Mouse (Mus musculus) liver, embryonic 13.5 days (tissue): Measurements from ENCODE around the gene Gm49320. TPM values are rescaled to one million over a fixed set of nuclear protein-coding genes. Genes with fewer than 3 reads are reported as not detected.
"Not testable (repeated sequence)": the region's sequence is repeated elsewhere in the genome, so short reads cannot be mapped to it uniquely, and the experiment has no call there.

ENCODE experiments used
- ATAC-seq: fragments of 200-750 bp; cut with Nextera tagmentation; 2 replicates; pipeline ENCODE4 v1.8.0; 2017; ENCODE audit warnings: low read depth, mild to moderate bottlenecking, moderate number of reproducible peaks, moderate library complexity
- DNase-seq: peaks from one replicate; pipeline ENCODE4 v3.0.0; 2022
- H3K27ac ChIP-seq: fragments of 300-500 bp; sonication (generic); 2 replicates; pipeline ENCODE4 v1.5.1; 2015; ENCODE audit warnings: moderate library complexity, mild to moderate bottlenecking, inconsistent platforms
- H3K27me3 ChIP-seq: fragments of 300-500 bp; sonication (generic); 2 replicates; pipeline ENCODE4 v1.6.1; 2015; ENCODE audit warnings: mild to moderate bottlenecking, inconsistent platforms
- H3K36me3 ChIP-seq: fragments of 300-500 bp; sonication (generic); 2 replicates; pipeline ENCODE4 v1.6.1; 2015; ENCODE audit warnings: mild to moderate bottlenecking, inconsistent platforms
- H3K4me1 ChIP-seq: fragments of 300-500 bp; sonication (generic); replicated peaks from 2 replicates; pipeline ENCODE4 v1.6.1; 2015; ENCODE audit warnings: inconsistent platforms
- H3K4me2 ChIP-seq: fragments of 300-500 bp; sonication (generic); 2 replicates; pipeline ENCODE4 v1.6.1; 2015; ENCODE audit warnings: inconsistent platforms, mild to moderate bottlenecking, moderate library complexity
- H3K4me3 ChIP-seq: fragments of 300-500 bp; sonication (generic); replicated peaks from 2 replicates; pipeline ENCODE4 v1.5.1; 2015; ENCODE audit warnings: mild to moderate bottlenecking, inconsistent platforms
- H3K9ac ChIP-seq: fragments of 300-500 bp; sonication (generic); 2 replicates; pipeline ENCODE4 v1.6.1; 2015; ENCODE audit warnings: mild to moderate bottlenecking, inconsistent platforms
- H3K9me3 ChIP-seq: fragments of 300-500 bp; sonication (generic); replicated peaks from 2 replicates; pipeline ENCODE4 v1.6.1; 2016; ENCODE audit warnings: inconsistent platforms
- WGBS: fragments of 180-500 bp; shearing (Covaris S2); methylation state at CpG from one replicate; pipeline ENCODE4 v1.1.7; 2015; ENCODE audit not compliant: insufficient replicate concordance; 5-methylcytosine and 5-hydroxymethylcytosine counted together
- polyA plus RNA-seq: library from polyadenylated mRNA; unstranded; fragments of >200 nt; fragmentation: Nextera tagmentation; extraction: Ambion mirVana; gene quantifications from 2 replicates; pipeline ENCODE4 v1.2.1, GENCODE M21; 2015

Gm49320 gene
- polyA plus RNA-seq, 1 experiment from 2014 or later: 0.23 TPM

GRCm38 (mm10) chr8:4252116-4252760, 13.6 kb downstream of the Gm49320 start:
- no peaks in the 10 kb centered on the region for H3K9me3 ChIP-seq
- H3K27ac ChIP-seq: peak overlapping the region; percentile 57
- H3K27me3 ChIP-seq: no peaks in the 10 kb centered on the region
- H3K9ac ChIP-seq: peak overlapping the region; percentile 87
- ATAC-seq: no peak
- peak overlapping the region; percentile 88 for H3K4me3 ChIP-seq
- peaks cover 46% of the 10 kb centered on the region for H3K36me3 ChIP-seq
- peaks cover 47% of the 10 kb centered on the region for H3K4me1 ChIP-seq
- peak overlapping the region; percentile 85 for H3K4me2 ChIP-seq
- WGBS: 35% methylated on average over 8 of the region's 8 CpGs
- DNase-seq: no peak

DNA sequence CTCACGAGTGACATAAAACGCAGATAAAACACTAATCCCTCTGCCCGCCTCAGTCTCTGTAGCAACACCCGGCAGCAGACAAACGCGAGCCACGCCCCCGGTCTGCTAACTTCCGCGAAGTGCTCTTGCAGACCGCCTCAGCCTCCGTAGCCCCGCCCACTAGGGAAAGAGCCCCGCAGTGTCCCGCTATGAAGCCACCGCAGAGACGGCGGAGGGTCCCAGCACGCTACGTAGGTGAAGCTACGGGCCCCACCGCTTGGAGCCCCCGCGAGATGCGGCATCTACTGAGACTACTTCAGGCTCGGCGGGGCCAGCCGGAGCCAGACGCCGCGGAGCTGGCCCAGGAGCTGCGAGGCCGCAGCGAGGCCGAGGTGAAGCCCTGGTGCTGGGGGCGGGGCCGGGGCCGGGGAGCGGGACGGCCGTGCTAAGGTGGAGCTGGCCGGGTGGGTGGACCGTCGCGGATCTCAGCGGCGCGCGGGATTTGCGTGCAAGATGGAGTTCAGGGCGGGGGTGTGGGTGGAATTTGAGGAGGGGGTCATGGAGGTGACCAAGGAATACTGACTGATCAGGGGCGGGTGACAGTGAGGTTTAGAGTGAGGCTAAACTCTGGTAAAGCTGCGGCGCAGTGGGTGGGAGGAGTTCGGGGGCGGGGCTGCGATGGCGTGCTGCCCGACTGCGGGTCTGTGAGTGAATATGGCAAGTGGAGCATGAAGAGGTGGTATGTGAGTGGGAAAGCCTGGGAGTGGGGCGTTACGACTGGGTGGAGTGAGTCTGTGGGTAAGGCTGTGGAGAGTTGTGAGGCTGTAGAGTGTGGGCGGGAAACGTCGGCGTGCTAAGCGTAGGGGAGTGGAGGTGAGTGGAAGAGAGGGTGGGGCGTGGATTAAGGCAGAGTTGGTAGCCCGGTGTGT, 14.5 kb downstream of the Gm49320 start, which contains the start of gene Snapc2:
Gene Snapc2 (plus strand): TSS at position 147 of the 908 bp plus-strand sequence.
- WGBS: under 1% methylated on average over 69 of the region's 69 CpGs
- Histone ChIP-seq H3K36me3 (peaks cover 38% of the 10 kb centered on the region), H3K4me2 (peak within 1 kb of the TSS; percentile 85), H3K9me3 (no peaks in the 10 kb centered on the region), H3K4me1 (peaks cover 46% of the 10 kb centered on the region), H3K27me3 (no peaks in the 10 kb centered on the region), H3K27ac (peak within 1 kb of the TSS; percentile 82), H3K4me3 (peak within 1 kb of the TSS; percentile 88), H3K9ac (peak within 1 kb of the TSS; percentile 87)
- DNase-seq: peak; percentile 95
- peak; percentile 92 for ATAC-seq

DNA sequence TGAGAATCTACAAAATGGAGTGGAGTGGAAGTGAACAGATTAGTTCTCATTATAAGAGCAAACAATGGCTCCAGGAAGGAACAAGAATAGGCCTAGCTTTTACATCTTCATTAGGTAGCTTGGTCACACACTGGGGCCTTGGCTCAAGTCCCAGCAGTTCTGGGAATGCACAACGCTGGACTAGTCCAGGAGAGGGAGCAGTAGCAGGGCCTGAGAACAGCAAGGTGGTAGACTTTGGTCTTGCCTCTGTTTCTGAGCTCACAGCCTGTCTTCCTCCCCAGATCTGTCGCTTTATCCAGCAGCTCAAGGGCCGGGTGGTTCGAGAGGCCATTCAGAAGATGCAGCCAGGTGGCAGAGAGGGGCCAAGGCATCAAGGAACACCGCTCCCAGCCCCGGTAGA, 15.3 kb downstream of the Gm49320 start:
- peaks cover 51% of the 10 kb centered on the region for H3K4me1 ChIP-seq
- ATAC-seq (no peak), DNase-seq (no peak)
- no peak overlapping the region; the same call in 1 of the 2 replicates for H3K27ac ChIP-seq
- H3K4me3 ChIP-seq: peak overlapping the region; percentile 88
- peaks cover 33% of the 10 kb centered on the region for H3K36me3 ChIP-seq
- no peaks in the 10 kb centered on the region for H3K27me3 ChIP-seq
- H3K9me3 ChIP-seq: no peaks in the 10 kb centered on the region
- 67% methylated on average over 6 of the region's 6 CpGs for WGBS
- H3K9ac ChIP-seq: peak overlapping the region; percentile 87
- H3K4me2 ChIP-seq: peak overlapping the region; percentile 85

DNA sequence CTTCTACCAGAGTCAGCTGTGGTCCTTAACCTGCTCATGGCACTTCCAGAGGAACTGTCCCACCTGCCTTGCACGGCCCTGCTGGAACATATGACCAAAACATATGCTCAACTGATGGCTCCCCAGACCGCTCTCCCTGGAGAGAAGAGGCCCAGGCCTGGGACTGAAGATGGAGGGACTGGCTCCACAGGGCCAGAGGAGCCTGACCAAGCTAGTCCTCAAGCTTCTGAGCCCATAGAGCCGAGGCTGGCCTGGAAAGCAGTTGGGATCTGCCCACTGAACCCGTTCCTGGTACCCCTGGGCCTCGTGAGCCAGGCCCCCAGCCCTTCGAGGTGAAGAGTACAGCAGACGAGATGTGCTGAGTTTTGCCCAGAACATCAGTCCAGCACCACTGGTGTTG, 16.8 kb downstream of the Gm49320 start:
- not testable (repeated sequence) for H3K27ac ChIP-seq, DNase-seq, H3K9ac ChIP-seq, H3K9me3 ChIP-seq, H3K4me2 ChIP-seq, ATAC-seq, H3K27me3 ChIP-seq, H3K4me3 ChIP-seq
- H3K4me1 ChIP-seq: peaks cover 54% of the 10 kb centered on the region
- 65% methylated on average over 7 of the region's 7 CpGs for WGBS
- peaks cover 34% of the 10 kb centered on the region for H3K36me3 ChIP-seq

- Histone ChIP-seq H3K9me3 (no peaks in the 10 kb centered on the region), H3K27me3 (no peaks in the 10 kb centered on the region), H3K36me3 (peaks cover 48% of the 10 kb centered on the region), H3K4me1 (peaks cover 43% of the 10 kb centered on the region), H3K9ac (no peak overlapping the region), H3K4me2 (no peak overlapping the region), H3K4me3 (no peak overlapping the region), H3K27ac (no peak overlapping the region)
- no peak for ATAC-seq
- no peak for DNase-seq
- 59% methylated on average over 4 of the region's 4 CpGs for WGBS
Observed at GRCm38 (mm10) chr8:4256911-4257310, 18.2 kb downstream of the Gm49320 start.

GRCm38 (mm10) chr8:4257350-4257749, 18.7 kb downstream of the Gm49320 start:
- Histone ChIP-seq H3K27me3 (no peaks in the 10 kb centered on the region), H3K4me3 (no peak overlapping the region), H3K9me3 (no peaks in the 10 kb centered on the region), H3K9ac (no peak overlapping the region), H3K27ac (no peak overlapping the region), H3K4me1 (peaks cover 39% of the 10 kb centered on the region), H3K36me3 (peaks cover 52% of the 10 kb centered on the region), H3K4me2 (no peak overlapping the region)
- DNase-seq (no peak), ATAC-seq (no peak)
- WGBS: 84% methylated on average over 4 of the region's 4 CpGs

- no peak overlapping the region for H3K27ac ChIP-seq
- H3K9ac ChIP-seq: peak overlapping the region; percentile 68
- ATAC-seq (peak; percentile 42), DNase-seq (peak; percentile 67)
- peaks cover 36% of the 10 kb centered on the region for H3K4me1 ChIP-seq
- no peaks in the 10 kb centered on the region for H3K9me3 ChIP-seq
- H3K4me2 ChIP-seq: peak overlapping the region; percentile 99
- peak overlapping the region; percentile 68 for H3K4me3 ChIP-seq
- 3% methylated on average over 35 of the region's 35 CpGs for WGBS
- H3K36me3 ChIP-seq: peaks cover 61% of the 10 kb centered on the region
- no peaks in the 10 kb centered on the region for H3K27me3 ChIP-seq
Observed at GRCm38 (mm10) chr8:4258233-4258632, 19.6 kb downstream of the Gm49320 start.

GRCm38 (mm10) chr8:4258678-4259077, 20.0 kb downstream of the Gm49320 start:
- peak overlapping the region; percentile 99 for H3K4me2 ChIP-seq
- H3K27me3 ChIP-seq: no peaks in the 10 kb centered on the region
- H3K9me3 ChIP-seq: no peaks in the 10 kb centered on the region
- DNase-seq: peak; percentile 33
- peak; percentile 61 for ATAC-seq
- 0% methylated on average over 31 of the region's 32 CpGs for WGBS
- H3K9ac ChIP-seq: peak overlapping the region; percentile 68
- H3K36me3 ChIP-seq: peaks cover 66% of the 10 kb centered on the region
- peak overlapping the region; percentile 68 for H3K4me3 ChIP-seq
- H3K27ac ChIP-seq: peak overlapping the region; percentile 59
- H3K4me1 ChIP-seq: peaks cover 32% of the 10 kb centered on the region

DNA sequence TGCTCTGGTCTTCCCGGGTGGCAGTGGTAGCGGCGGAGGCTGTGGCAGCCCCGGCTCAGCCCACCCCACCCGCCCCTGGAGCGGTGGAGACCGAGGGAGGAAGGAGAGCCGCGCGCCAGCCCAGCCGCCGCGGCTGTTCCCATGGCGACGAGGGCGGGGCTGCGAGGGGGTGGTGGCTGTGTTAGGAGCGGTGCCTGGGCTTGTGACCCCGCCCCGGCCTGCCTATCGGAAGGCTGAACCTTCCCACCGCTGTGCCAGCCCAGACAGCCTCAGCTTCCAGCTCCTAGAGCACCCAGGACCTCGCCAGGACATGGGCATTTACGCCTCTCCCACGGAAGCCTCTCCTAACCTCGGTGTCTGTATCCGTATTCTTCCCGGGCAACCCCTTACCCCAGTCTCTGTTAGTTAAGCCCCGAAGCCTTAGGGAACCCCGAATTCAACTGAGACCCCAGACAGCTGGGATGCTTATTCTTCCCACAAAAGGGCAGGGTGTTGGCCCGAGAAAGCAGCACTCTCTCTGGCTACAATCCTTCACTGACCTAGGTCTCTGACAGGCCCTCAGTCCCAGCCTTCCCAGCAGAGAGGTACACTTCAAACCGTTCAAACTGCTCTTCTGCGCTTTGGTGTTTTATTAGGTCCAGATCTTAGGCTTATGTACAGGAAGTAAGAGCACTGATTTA, 20.6 kb downstream of the Gm49320 start, which contains the start of gene Ctxn1:
Gene Ctxn1 (minus strand): TSS at position 150 of the 680 bp plus-strand sequence.
- WGBS: 9% methylated on average over 33 of the region's 33 CpGs
- H3K36me3 ChIP-seq: peaks cover 70% of the 10 kb centered on the region
- peak within 1 kb of the TSS; percentile 68 for H3K9ac ChIP-seq
- DNase-seq (peak; percentile 94), ATAC-seq (peak; percentile 94)
- H3K27me3 ChIP-seq: no peaks in the 10 kb centered on the region
- H3K9me3 ChIP-seq: no peaks in the 10 kb centered on the region
- peak within 1 kb of the TSS; percentile 99 for H3K4me2 ChIP-seq
- peaks cover 27% of the 10 kb centered on the region for H3K4me1 ChIP-seq
- peak within 1 kb of the TSS; percentile 77 for H3K27ac ChIP-seq
- peak within 1 kb of the TSS; percentile 68 for H3K4me3 ChIP-seq

- peak overlapping the region; percentile 99; the same call in 1 of the 2 replicates for H3K4me2 ChIP-seq
- H3K27me3 ChIP-seq: no peaks in the 10 kb centered on the region
- DNase-seq (no peak), ATAC-seq (no peak)
- H3K36me3 ChIP-seq: peaks cover 70% of the 10 kb centered on the region
- WGBS: 88% methylated on average over 4 of the region's 4 CpGs
- no peaks in the 10 kb centered on the region for H3K9me3 ChIP-seq
- peak overlapping the region; percentile 58; the same call in 1 of the 2 replicates for H3K9ac ChIP-seq
- peak overlapping the region; percentile 77 for H3K27ac ChIP-seq
- no peak overlapping the region; the same call in 1 of the 2 replicates for H3K4me3 ChIP-seq
- peaks cover 26% of the 10 kb centered on the region for H3K4me1 ChIP-seq
Observed at GRCm38 (mm10) chr8:4259805-4260170, 21.1 kb downstream of the Gm49320 start.
